Mouse (Mus musculus): Measurements from ENCODE around the gene Tdrd7. TPM values are rescaled to one million over a fixed set of nuclear protein-coding genes. Genes with fewer than 3 reads are reported as not detected.

The Tdrd7 gene
- total RNA-seq, 2 experiments from 2014 or later = 7.4 to 8.1 TPM

- no peak for DNase-seq
- intact Hi-C loops (cut with DNase I) = no loop called here
Measured at GRCm38 (mm10) chr4:46072631-46073030, 107.5 kb downstream of the Tdrd7 start.

GRCm38 (mm10) chr4:46073736-46074135 is 108.6 kb downstream of the Tdrd7 start:
- no peak for DNase-seq
- intact Hi-C loops (cut with DNase I) = no loop called here

GRCm38 (mm10) chr4:46075664-46076063 is 110.5 kb downstream of the Tdrd7 start:
- no peak for DNase-seq
- intact Hi-C loops (cut with DNase I) = no loop called here

- no peak for DNase-seq
- intact Hi-C loops (cut with DNase I) = no loop called here
Measured at GRCm38 (mm10) chr4:46076892-46077291, 111.8 kb downstream of the Tdrd7 start.

- intact Hi-C loops (cut with DNase I) = no loop called here
- DNase-seq = no peak
Measured at GRCm38 (mm10) chr4:46080261-46080660, 115.1 kb downstream of the Tdrd7 start.

GRCm38 (mm10) chr4:46082555-46082954 is 117.4 kb downstream of the Tdrd7 start:
- intact Hi-C loops (cut with DNase I) = no loop called here
- no peak for DNase-seq

Other genes starting within 250 kb of the Tdrd7 start
- under 1 TPM; 0.47 to 0.54 TPM for gene Aldh1b1, start 166.3 kb upstream of the Tdrd7 start, total RNA-seq (2021)
- not detected for gene Igfbpl1, start 138.4 kb upstream of the Tdrd7 start, total RNA-seq (2021)
- not detected for gene Stra6l, start 116.7 kb upstream of the Tdrd7 start, total RNA-seq (2021)
- not detected for gene Ccdc180, start 75.0 kb upstream of the Tdrd7 start, total RNA-seq (2021)
- gene Tmod1, start 73.6 kb downstream of the Tdrd7 start, total RNA-seq (2021) = 100 to 1,000 TPM; 199 to 210 TPM
- gene Ncbp1, start 173.3 kb downstream of the Tdrd7 start, total RNA-seq (2021) = 10 to 100 TPM; 10.4 to 12.2 TPM
- gene Tstd2, start 173.4 kb downstream of the Tdrd7 start, total RNA-seq (2021) = 10 to 100 TPM in 1 of 2 experiments, 1 to 10 TPM in 1; 8.7 to 10.8 TPM
- 1 to 10 TPM; 6.4 to 6.7 TPM for gene Xpa, start 231.0 kb downstream of the Tdrd7 start, total RNA-seq (2021)